ENCODE assay signal across 49 mouse cellular contexts in the genomic region with DNA sequence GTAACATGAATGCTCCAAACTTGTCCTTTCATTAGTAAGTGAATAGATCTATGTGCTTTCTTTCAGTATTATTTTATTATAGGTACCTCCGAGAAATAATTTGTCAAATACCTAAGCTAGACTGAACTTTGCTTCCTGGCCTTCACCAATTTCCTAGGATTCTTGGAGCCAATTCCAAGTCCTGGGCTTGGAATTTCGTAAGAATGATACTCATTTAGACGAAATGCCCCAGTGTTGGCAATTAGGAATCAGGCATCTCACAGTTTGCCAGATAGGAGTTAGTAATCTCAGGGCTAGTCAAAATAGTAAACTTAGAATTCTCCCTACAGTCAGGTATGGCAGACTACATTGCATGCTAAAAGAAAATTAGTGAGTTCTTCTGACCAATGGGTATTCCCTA. TPM values are rescaled to one million over a fixed set of nuclear protein-coding genes. Genes with fewer than 3 reads are reported as not detected.
"Had no signal": no experiment of that assay in that cellular context is flagged by ENCODE, and none has a peak within 500 bp of the region (broad histone marks: within the 10 kb centered on the region; RNA-seq: fewer than 3 reads in every experiment).

No protein-coding gene starts in this region.

- H3K27ac ChIP-seq: heart, adult 2 months; heart, embryonic 10.5 days; heart, embryonic 13.5 days; heart, embryonic 15.5 days; hindbrain, embryonic 10.5 days; hindbrain, embryonic 12.5 days; hindbrain, embryonic 13.5 days; hindbrain, embryonic 14.5 days; hindbrain, embryonic 15.5 days; hindbrain, postnatal 0 days; intestine, embryonic 15.5 days; kidney, embryonic 15.5 days; kidney, postnatal 0 days; layer of hippocampus, adult 2 months; left cerebral cortex, adult 2 months had no signal

- H3K9me3 ChIP-seq: heart, embryonic 10.5 days; heart, embryonic 12.5 days; heart, embryonic 13.5 days; heart, embryonic 15.5 days; hindbrain, embryonic 10.5 days; hindbrain, embryonic 12.5 days; hindbrain, embryonic 13.5 days; hindbrain, embryonic 15.5 days; intestine, embryonic 15.5 days; kidney, embryonic 15.5 days had no signal

- H3K4me1 ChIP-seq: heart, embryonic 10.5 days; heart, embryonic 12.5 days; heart, embryonic 13.5 days; heart, embryonic 15.5 days; hindbrain, embryonic 10.5 days; hindbrain, embryonic 12.5 days; hindbrain, embryonic 13.5 days; hindbrain, embryonic 15.5 days; intestine, embryonic 15.5 days; kidney, embryonic 15.5 days had no signal

- ATAC-seq: hindbrain, embryonic 16.5 days; hindbrain, postnatal 0 days; inflammation-experienced regulatory T-cells, adult 6 months; intestine, embryonic 15.5 days; intestine, embryonic 16.5 days; intestine, postnatal 0 days had no signal

- H3K4me3 ChIP-seq: heart, adult 2 months; heart, embryonic 10.5 days; heart, embryonic 12.5 days; heart, embryonic 13.5 days; heart, embryonic 15.5 days; hindbrain, embryonic 10.5 days; hindbrain, embryonic 12.5 days; hindbrain, embryonic 13.5 days; hindbrain, embryonic 15.5 days; intestine, embryonic 15.5 days; kidney, embryonic 15.5 days; layer of hippocampus, adult 2 months; left cerebral cortex, adult 2 months had no signal

- DNase-seq: heart, adult 18-20 months; heart, adult 2 months; heart, postnatal 10 days; heart, postnatal 14 days; heart, postnatal 36 days; heart, postnatal 4 days; kidney, adult 18-20 months; kidney, postnatal 14 days; kidney, postnatal 25 days; kidney, postnatal 4 days; layer of hippocampus, adult 9-11 months; layer of hippocampus, postnatal 36 days had no signal

- H3K36me3 ChIP-seq: heart, embryonic 10.5 days; heart, embryonic 12.5 days; heart, embryonic 13.5 days; heart, embryonic 15.5 days; hindbrain, embryonic 10.5 days; hindbrain, embryonic 12.5 days; hindbrain, embryonic 13.5 days; hindbrain, embryonic 15.5 days; intestine, embryonic 15.5 days; kidney, embryonic 15.5 days had no signal

- H3K9ac ChIP-seq: heart, embryonic 12.5 days; heart, embryonic 13.5 days; heart, embryonic 15.5 days; hindbrain, embryonic 12.5 days; hindbrain, embryonic 13.5 days; hindbrain, embryonic 14.5 days; hindbrain, embryonic 15.5 days; intestine, embryonic 15.5 days; kidney, embryonic 15.5 days had no signal

- H3K27me3 ChIP-seq: heart, embryonic 12.5 days; heart, embryonic 13.5 days; heart, embryonic 15.5 days; hindbrain, embryonic 12.5 days; hindbrain, embryonic 13.5 days; hindbrain, embryonic 15.5 days; intestine, embryonic 15.5 days; kidney, embryonic 15.5 days had no signal

- H3K4me2 ChIP-seq: heart, embryonic 11.5 days; heart, embryonic 12.5 days; heart, embryonic 13.5 days; heart, embryonic 15.5 days; hindbrain, embryonic 12.5 days; hindbrain, embryonic 13.5 days; hindbrain, embryonic 14.5 days; hindbrain, embryonic 15.5 days; intestine, embryonic 15.5 days; kidney, embryonic 15.5 days had no signal

RNA-seq across cellular contexts. Expression of gene Ugt2b38, which starts 1.7 kb away (rescaled TPM):
- total RNA-seq: heart, adult 18-20 months; heart, adult 2 months; heart, adult 8-10 months; heart, postnatal 10 days; heart, postnatal 14 days; heart, postnatal 25 days; heart, postnatal 36 days; heart, postnatal 4 days; hematopoietic stem cell, adult 5-6 weeks; hindbrain, postnatal 0 days; layer of hippocampus, adult 18-20 months; layer of hippocampus, adult 2 months; layer of hippocampus, adult 8-10 months; layer of hippocampus, postnatal 10 days; layer of hippocampus, postnatal 14 days; layer of hippocampus, postnatal 25 days; layer of hippocampus, postnatal 36 days; left cerebral cortex, adult 18-20 months; left cerebral cortex, adult 2 months; left cerebral cortex, adult 8-10 months had no signal
- polyA plus RNA-seq: heart, adult 2 months; heart, embryonic 10.5 days; heart, embryonic 11.5 days; heart, embryonic 12.5 days; heart, embryonic 13.5 days; heart, embryonic 14.5 days; heart, embryonic 15.5 days; heart, embryonic 16.5 days; heart, postnatal 0 days; hindbrain, embryonic 10.5 days; hindbrain, embryonic 11.5 days; hindbrain, embryonic 12.5 days; hindbrain, embryonic 13.5 days; hindbrain, embryonic 14.5 days; hindbrain, embryonic 15.5 days; hindbrain, embryonic 16.5 days; hindbrain, postnatal 0 days; inflammation-experienced regulatory T-cells, adult 6 months; intestine, embryonic 14.5 days; intestine, embryonic 15.5 days; intestine, embryonic 16.5 days; intestine, postnatal 0 days; large intestine, adult 2 months had no signal

RNA-seq across cellular contexts. Expression of gene Ugt2a2, which starts 56.4 kb away (rescaled TPM):
- total RNA-seq: heart, adult 18-20 months; heart, adult 2 months; heart, adult 8-10 months; heart, postnatal 10 days; heart, postnatal 14 days; heart, postnatal 25 days; heart, postnatal 36 days; heart, postnatal 4 days; hematopoietic stem cell, adult 5-6 weeks; hindbrain, postnatal 0 days; layer of hippocampus, adult 18-20 months; layer of hippocampus, adult 2 months; layer of hippocampus, adult 8-10 months; layer of hippocampus, postnatal 10 days; layer of hippocampus, postnatal 14 days; layer of hippocampus, postnatal 25 days; layer of hippocampus, postnatal 36 days; left cerebral cortex, adult 18-20 months; left cerebral cortex, adult 2 months; left cerebral cortex, adult 8-10 months had no signal
- polyA plus RNA-seq: heart, adult 2 months; heart, embryonic 10.5 days; heart, embryonic 11.5 days; heart, embryonic 12.5 days; heart, embryonic 13.5 days; heart, embryonic 14.5 days; heart, embryonic 15.5 days; heart, embryonic 16.5 days; heart, postnatal 0 days; hindbrain, embryonic 10.5 days; hindbrain, embryonic 11.5 days; hindbrain, embryonic 12.5 days; hindbrain, embryonic 13.5 days; hindbrain, embryonic 14.5 days; hindbrain, embryonic 15.5 days; hindbrain, embryonic 16.5 days; inflammation-experienced regulatory T-cells, adult 6 months; intestine, embryonic 14.5 days; intestine, embryonic 15.5 days; intestine, embryonic 16.5 days; intestine, postnatal 0 days; kidney, embryonic 14.5 days; kidney, embryonic 15.5 days; kidney, postnatal 0 days; large intestine, adult 2 months had no signal
